Mouse (Mus musculus) macrophage (primary cell): Measurements from ENCODE around the gene Tmem104. TPM values are rescaled to one million over a fixed set of nuclear protein-coding genes. Genes with fewer than 3 reads are reported as not detected.

ENCODE experiments used
- H3K27ac ChIP-seq: fragments of 350-480 bp; formaldehyde crosslinking; 2 replicates; pipeline ENCODE4 v1.9.0; 2021
- H3K36me3 ChIP-seq: fragments of 350-480 bp; formaldehyde crosslinking; 2 replicates; pipeline ENCODE4 v1.9.0; 2021; ENCODE audit errors: inconsistent target
- H3K4me3 ChIP-seq: fragments of 350-480 bp; formaldehyde crosslinking; 2 replicates; pipeline ENCODE4 v1.9.0; 2021; ENCODE audit errors: inconsistent target
- H3K79me2 ChIP-seq: fragments of 350-480 bp; formaldehyde crosslinking; 2 replicates; pipeline ENCODE4 v1.9.0; 2021; ENCODE audit errors: inconsistent target
- WGBS: methylation state at CpG from one replicate; pipeline ENCODE4 v1.1.7; 2026; ENCODE audit warnings: inconsistent platforms; ENCODE audit not compliant: missing documents; 5-methylcytosine and 5-hydroxymethylcytosine counted together
- polyA plus RNA-seq: library from polyadenylated mRNA; stranded (reverse); fragments of 250-400 nt; gene quantifications from 3 replicates; pipeline ENCODE4 v1.2.4, GENCODE M21; 2018; ENCODE audit warnings: inconsistent platforms

The Tmem104 gene
- polyA plus RNA-seq, 1 experiment from 2014 or later: 149 TPM

DNA sequence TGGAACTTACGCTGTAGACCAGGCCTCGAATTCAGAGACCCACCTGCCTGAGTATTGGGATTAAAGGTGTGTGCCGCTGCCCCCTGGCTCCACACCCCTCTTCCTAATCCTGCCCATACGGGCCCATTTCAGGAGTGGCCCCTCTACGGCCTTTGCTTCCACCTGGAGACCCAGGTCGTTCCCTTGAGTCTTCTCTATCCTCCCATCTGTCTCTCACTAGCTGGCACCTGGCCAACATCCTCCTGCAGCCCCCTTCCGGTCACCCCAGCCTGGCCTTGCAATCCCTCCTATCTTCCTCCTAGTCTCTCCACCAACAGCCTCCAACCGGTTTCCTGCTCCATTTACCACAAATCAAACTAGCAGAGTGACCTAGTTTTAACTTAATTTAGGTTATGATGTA lies 102.6 kb downstream of the Tmem104 start:
- WGBS: 69% methylated on average over 8 of the region's 8 CpGs
- Histone ChIP-seq H3K4me3 (no peak overlapping the region), H3K36me3 (no peaks in the 10 kb centered on the region), H3K27ac (no peak overlapping the region), H3K79me2 (no peaks in the 10 kb centered on the region)

DNA sequence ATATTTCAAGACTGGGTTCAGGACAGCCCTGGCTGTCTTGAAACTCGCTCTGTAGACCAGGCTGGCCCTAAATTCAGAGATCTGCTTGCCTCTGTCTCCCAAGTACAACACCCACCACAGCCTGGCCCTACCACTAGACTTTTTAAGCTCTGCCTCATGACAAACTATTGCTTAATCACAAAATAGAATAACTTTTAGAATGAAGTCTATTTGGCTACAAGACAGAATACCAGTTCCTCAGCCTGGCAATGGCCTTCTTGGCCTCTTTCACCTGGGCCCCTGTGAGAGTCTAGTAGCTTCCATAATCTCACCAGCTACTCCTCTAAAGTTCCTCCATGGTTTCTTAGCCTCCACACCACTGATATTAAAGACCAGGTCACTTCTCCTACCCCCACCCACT lies 103.0 kb downstream of the Tmem104 start:
- Histone ChIP-seq H3K4me3 (no peak overlapping the region), H3K36me3 (no peaks in the 10 kb centered on the region), H3K27ac (no peak overlapping the region), H3K79me2 (no peaks in the 10 kb centered on the region)
- 100% methylated on average over 1 of the region's 1 CpGs for WGBS

DNA sequence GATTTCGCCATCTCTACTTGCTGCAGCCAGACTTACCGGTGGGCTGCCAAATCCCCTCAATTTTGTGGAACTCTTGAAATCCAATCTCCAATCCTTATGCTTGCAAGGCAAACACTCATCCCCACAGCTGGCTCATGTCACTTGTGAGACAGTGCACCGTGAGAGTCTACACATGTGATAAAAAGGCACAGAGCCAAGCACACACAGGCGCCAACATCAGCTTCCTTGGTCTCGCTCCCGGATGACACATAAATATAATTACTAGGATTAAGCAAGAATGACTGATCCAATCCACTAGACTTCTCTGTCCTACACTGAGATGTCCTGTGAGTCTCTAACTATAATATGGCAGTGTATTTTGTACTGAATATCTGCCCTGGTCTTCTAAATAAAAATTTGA lies 103.6 kb downstream of the Tmem104 start:
- 74% methylated on average over 6 of the region's 6 CpGs for WGBS
- Histone ChIP-seq H3K4me3 (no peak overlapping the region), H3K27ac (no peak overlapping the region), H3K36me3 (no peaks in the 10 kb centered on the region), H3K79me2 (no peaks in the 10 kb centered on the region)

DNA sequence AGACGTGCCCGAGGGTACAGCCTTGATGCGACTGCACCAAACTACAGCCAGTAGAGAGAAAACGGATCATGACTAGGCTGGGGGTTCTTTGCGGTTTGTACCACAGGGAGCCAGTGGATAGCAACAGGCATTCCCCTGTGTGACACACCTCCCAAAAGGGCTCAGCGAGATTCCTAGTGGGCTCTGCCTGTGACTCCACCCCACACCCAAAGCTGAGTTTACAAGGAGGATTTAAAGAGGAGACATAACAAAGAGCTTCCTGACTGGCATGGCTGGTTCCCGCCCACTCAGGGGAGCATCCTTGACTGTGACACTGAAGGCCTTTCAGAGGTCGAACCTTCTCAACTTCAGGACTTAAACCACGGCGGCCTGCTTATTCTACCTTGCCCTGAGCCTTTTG lies 104.2 kb downstream of the Tmem104 start:
- Histone ChIP-seq H3K36me3 (no peaks in the 10 kb centered on the region), H3K27ac (no peak overlapping the region), H3K4me3 (no peak overlapping the region), H3K79me2 (no peaks in the 10 kb centered on the region)
- WGBS: 97% methylated on average over 10 of the region's 10 CpGs

DNA sequence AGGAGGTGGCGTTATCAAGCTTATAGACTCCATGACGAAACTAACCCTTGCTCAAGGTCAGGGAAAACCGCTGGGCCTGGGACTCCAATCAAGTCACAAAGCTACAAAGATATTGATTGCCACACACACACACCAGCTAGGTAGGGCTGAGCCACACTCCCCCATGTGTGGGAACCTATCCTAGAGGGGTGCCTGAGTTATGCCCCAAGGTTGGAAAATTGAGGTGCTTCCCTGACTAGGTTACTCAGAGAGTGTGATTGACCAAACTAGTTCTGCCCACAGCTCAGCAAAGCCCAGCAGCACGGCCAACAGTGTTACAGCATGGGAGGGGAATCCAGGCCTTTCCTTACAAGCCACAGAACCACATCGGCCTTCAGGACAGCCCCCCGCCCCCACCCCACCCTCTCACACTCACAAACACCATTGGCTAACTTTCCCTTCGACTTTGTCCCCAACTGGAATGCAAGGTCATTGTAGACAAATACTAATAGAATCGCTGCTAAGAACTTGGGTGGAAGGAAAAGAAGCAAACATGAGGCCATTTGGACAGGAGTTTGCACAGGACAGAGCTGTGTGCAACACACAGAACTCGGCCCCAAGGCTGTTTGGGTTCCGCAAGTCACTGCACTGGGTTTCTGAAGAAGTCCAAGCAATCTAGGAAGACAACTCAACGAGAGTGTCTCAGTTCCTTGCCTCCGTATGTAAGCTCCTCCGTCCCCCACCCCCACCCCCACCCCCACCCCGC lies 105.5 kb downstream of the Tmem104 start:
- Histone ChIP-seq H3K27ac (no peak overlapping the region), H3K36me3 (no peaks in the 10 kb centered on the region)
- 88% methylated on average over 12 of the region's 14 CpGs for WGBS

DNA sequence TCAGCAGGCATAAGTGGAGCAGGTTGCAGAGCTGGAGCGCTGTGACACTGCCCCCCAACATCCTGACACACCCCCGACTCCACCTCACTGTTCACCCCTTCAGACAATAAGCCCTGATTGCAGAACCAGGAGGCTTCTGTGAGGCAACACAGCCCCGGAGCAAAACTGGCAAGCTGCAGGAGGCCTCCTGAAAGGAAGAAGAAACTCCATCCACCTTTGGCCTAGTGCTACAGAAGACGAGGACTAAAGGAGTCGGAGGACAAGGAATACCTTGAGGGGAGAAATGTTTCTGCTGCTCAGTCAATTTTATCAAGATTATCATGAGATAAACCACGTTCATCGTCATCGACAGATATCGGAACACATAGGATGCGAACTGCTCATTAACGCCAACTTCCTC lies 108.7 kb downstream of the Tmem104 start:
- Histone ChIP-seq H3K36me3 (no peaks in the 10 kb centered on the region), H3K4me3 (no peak overlapping the region), H3K79me2 (no peaks in the 10 kb centered on the region), H3K27ac (no peak overlapping the region)
- 86% methylated on average over 11 of the region's 11 CpGs for WGBS

More for the DNA sequence above, 105.5 kb downstream of the Tmem104 start:
- Histone ChIP-seq H3K4me3 (no peak overlapping the region), H3K79me2 (no peaks in the 10 kb centered on the region)

Other genes starting within 250 kb of the Tmem104 start
- gene Cd300c, start 218.3 kb upstream of the Tmem104 start, polyA plus RNA-seq: 0.56 TPM in 1 of 3 replicates, not detected in the others
- gene Cd300ld, start 197.6 kb upstream of the Tmem104 start, polyA plus RNA-seq: 65.0 to 269 TPM (median 145 TPM) in 3 replicates
- gene Cd300c2, start 185.6 kb upstream of the Tmem104 start, polyA plus RNA-seq: 329 to 356 TPM (median 335 TPM) in 3 replicates
- gene Cd300ld2, start 171.3 kb upstream of the Tmem104 start, polyA plus RNA-seq: 0.44 to 2.5 TPM (median 1.1 TPM) in 3 replicates
- 22.8 to 58.2 TPM (median 33.8 TPM) in 3 replicates for gene Cd300ld4, start 160.5 kb upstream of the Tmem104 start, polyA plus RNA-seq
- 8.7 to 52.5 TPM (median 20.9 TPM) in 3 replicates for gene Cd300ld5, start 149.7 kb upstream of the Tmem104 start, polyA plus RNA-seq
- 341 to 1,001 TPM (median 699 TPM) in 3 replicates for gene Cd300ld3, start 139.1 kb upstream of the Tmem104 start, polyA plus RNA-seq
- gene Cd300e, start 125.3 kb upstream of the Tmem104 start, polyA plus RNA-seq: 0.23 to 1.8 TPM (median 0.40 TPM) in 3 replicates
- gene Rab37, start 96.1 kb upstream of the Tmem104 start, polyA plus RNA-seq: 0.43 to 1.1 TPM (median 0.64 TPM) in 3 replicates
- gene Cd300lf, start 53.5 kb upstream of the Tmem104 start, polyA plus RNA-seq: 76.9 to 122 TPM (median 90.4 TPM) in 3 replicates
- gene Slc9a3r1, start 24.1 kb upstream of the Tmem104 start, polyA plus RNA-seq: 158 to 302 TPM (median 169 TPM) in 3 replicates
- 49.9 to 79.6 TPM (median 50.9 TPM) in 3 replicates for gene Nat9, start 372 bp downstream of the Tmem104 start, polyA plus RNA-seq
- gene Grin2c, start 79.8 kb downstream of the Tmem104 start, polyA plus RNA-seq: not detected in 3 replicates
- gene Fdxr, start 89.6 kb downstream of the Tmem104 start, polyA plus RNA-seq: 2.3 to 6.0 TPM (median 4.3 TPM) in 3 replicates
- gene Fads6, start 110.2 kb downstream of the Tmem104 start, polyA plus RNA-seq: 0.52 to 1.4 TPM (median 0.90 TPM) in 3 replicates
- not detected in 3 replicates for gene Otop2, start 119.7 kb downstream of the Tmem104 start, polyA plus RNA-seq
- not detected in 3 replicates for gene Ush1g, start 134.6 kb downstream of the Tmem104 start, polyA plus RNA-seq
- not detected in 3 replicates for gene Otop3, start 147.2 kb downstream of the Tmem104 start, polyA plus RNA-seq
- gene Hid1, start 180.3 kb downstream of the Tmem104 start, polyA plus RNA-seq: not detected in 3 replicates
- 0.06 TPM in 1 of 3 replicates, not detected in the others for gene Cdr2l, start 194.4 kb downstream of the Tmem104 start, polyA plus RNA-seq
- 33.0 to 43.0 TPM (median 39.2 TPM) in 3 replicates for gene Mrpl58, start 216.3 kb downstream of the Tmem104 start, polyA plus RNA-seq
- gene Atp5h, start 232.5 kb downstream of the Tmem104 start, polyA plus RNA-seq: 377 to 621 TPM (median 390 TPM) in 3 replicates
- 13.7 to 21.3 TPM (median 17.9 TPM) in 3 replicates for gene Kctd2, start 232.6 kb downstream of the Tmem104 start, polyA plus RNA-seq